Mouse (Mus musculus): ENCODE results near the gene Bank1. TPM values are rescaled to one million over a fixed set of nuclear protein-coding genes. Genes with fewer than 3 reads are reported as not detected.

Bank1 gene
- total and polyA plus RNA-seq, 2 experiments from 2014 or later, result 0.30 TPM; not detected in 1

GRCm38 (mm10) chr3:136100973-136101500 lies 224.8 kb downstream of the Bank1 start:
- Histone ChIP-seq H3K27me3 (ENCODE audit: control insufficient read depth, insufficient read depth, low read length) (no peaks in the 10 kb centered on the region), H3K4me3 (ENCODE audit: low read depth, low read length) (no peak overlapping the region), H3K36me3 (replicated peaks; ENCODE audit: control insufficient read depth, insufficient read depth, low read length) (no peaks in the 10 kb centered on the region), H3K27ac (ENCODE audit: low read depth) (no peak overlapping the region), H3K9me3 (replicated peaks; ENCODE audit: control insufficient read depth, low read length) (no peaks in the 10 kb centered on the region), H3K9ac (replicated peaks; ENCODE audit: low read depth, low read length) (no peak overlapping the region), H3K4me2 (ENCODE audit: low read depth, low read length) (no peak overlapping the region), H3K4me1 (ENCODE audit: control insufficient read depth, insufficient read depth) (no peaks in the 10 kb centered on the region)
- no peak for TF ChIP-seq CTCF (IDR thresholded peaks at IDR 0.05; ENCODE audit: low read depth)
- TF ChIP-seq EP300 (IDR thresholded peaks at IDR 0.05; ENCODE audit: low read depth), result no peak
- ATAC-seq (ENCODE audit: insufficient read depth, low read depth), result no peak
- WGBS, result 68% methylated on average over 5 of the region's 5 CpGs
- DNase-seq (ENCODE audit: low spot score), result no peak

GRCm38 (mm10) chr3:136100292-136100691 lies 225.6 kb downstream of the Bank1 start:
- no peaks in the 10 kb centered on the region for H3K9me3 ChIP-seq (replicated peaks; ENCODE audit: control insufficient read depth, low read length)
- no peaks in the 10 kb centered on the region for H3K4me1 ChIP-seq (ENCODE audit: control insufficient read depth, insufficient read depth)
- no peak for DNase-seq (ENCODE audit: low spot score)
- no peaks in the 10 kb centered on the region for H3K27me3 ChIP-seq (ENCODE audit: control insufficient read depth, insufficient read depth, low read length)
- no peaks in the 10 kb centered on the region for H3K36me3 ChIP-seq (replicated peaks; ENCODE audit: control insufficient read depth, insufficient read depth, low read length)
- no peak overlapping the region for H3K27ac ChIP-seq (ENCODE audit: low read depth)
- H3K4me3 ChIP-seq (ENCODE audit: low read depth, low read length), result no peak overlapping the region
- no peak for ATAC-seq (ENCODE audit: insufficient read depth, low read depth)
- no peak overlapping the region for H3K9ac ChIP-seq (replicated peaks; ENCODE audit: low read depth, low read length)
- WGBS, result 77% methylated on average over 8 of the region's 8 CpGs
- no peak overlapping the region for H3K4me2 ChIP-seq (ENCODE audit: low read depth, low read length)
- TF ChIP-seq EP300 (IDR thresholded peaks at IDR 0.05; ENCODE audit: low read depth) (no peak), CTCF (IDR thresholded peaks at IDR 0.05; ENCODE audit: low read depth) (no peak)

GRCm38 (mm10) chr3:136086948-136087660 lies 238.8 kb downstream of the Bank1 start:
- Histone ChIP-seq H3K27me3 (ENCODE audit: control insufficient read depth, insufficient read depth, low read length) (no peaks in the 10 kb centered on the region), H3K4me1 (ENCODE audit: control insufficient read depth, insufficient read depth) (no peaks in the 10 kb centered on the region), H3K4me2 (ENCODE audit: low read depth, low read length) (no peak overlapping the region), H3K9ac (replicated peaks; ENCODE audit: low read depth, low read length) (no peak overlapping the region), H3K4me3 (ENCODE audit: low read depth, low read length) (no peak overlapping the region), H3K36me3 (replicated peaks; ENCODE audit: control insufficient read depth, insufficient read depth, low read length) (no peaks in the 10 kb centered on the region), H3K27ac (ENCODE audit: low read depth) (no peak overlapping the region), H3K9me3 (replicated peaks; ENCODE audit: control insufficient read depth, low read length) (no peaks in the 10 kb centered on the region)
- WGBS, result 70% methylated on average over 7 of the region's 7 CpGs
- no peak for DNase-seq (ENCODE audit: low spot score)
- TF ChIP-seq CTCF (IDR thresholded peaks at IDR 0.05; ENCODE audit: low read depth) (no peak), EP300 (IDR thresholded peaks at IDR 0.05; ENCODE audit: low read depth) (no peak)
- no peak for ATAC-seq (ENCODE audit: insufficient read depth, low read depth)

GRCm38 (mm10) chr3:136086431-136086830 lies 239.4 kb downstream of the Bank1 start:
- no peak overlapping the region for H3K4me3 ChIP-seq (ENCODE audit: low read depth, low read length)
- 59% methylated on average over 5 of the region's 5 CpGs for WGBS
- H3K4me2 ChIP-seq (ENCODE audit: low read depth, low read length), result no peak overlapping the region
- no peaks in the 10 kb centered on the region for H3K4me1 ChIP-seq (ENCODE audit: control insufficient read depth, insufficient read depth)
- H3K36me3 ChIP-seq (replicated peaks; ENCODE audit: control insufficient read depth, insufficient read depth, low read length), result no peaks in the 10 kb centered on the region
- no peaks in the 10 kb centered on the region for H3K9me3 ChIP-seq (replicated peaks; ENCODE audit: control insufficient read depth, low read length)
- ATAC-seq (ENCODE audit: insufficient read depth, low read depth) (no peak), DNase-seq (ENCODE audit: low spot score) (no peak)
- H3K27ac ChIP-seq (ENCODE audit: low read depth), result no peak overlapping the region
- no peak overlapping the region for H3K9ac ChIP-seq (replicated peaks; ENCODE audit: low read depth, low read length)
- no peaks in the 10 kb centered on the region for H3K27me3 ChIP-seq (ENCODE audit: control insufficient read depth, insufficient read depth, low read length)
- no peak for TF ChIP-seq EP300 (IDR thresholded peaks at IDR 0.05; ENCODE audit: low read depth)
- no peak for TF ChIP-seq CTCF (IDR thresholded peaks at IDR 0.05; ENCODE audit: low read depth)

GRCm38 (mm10) chr3:136085077-136085476 lies 240.8 kb downstream of the Bank1 start:
- Histone ChIP-seq H3K27me3 (ENCODE audit: control insufficient read depth, insufficient read depth, low read length) (no peaks in the 10 kb centered on the region), H3K4me2 (ENCODE audit: low read depth, low read length) (no peak overlapping the region), H3K9me3 (replicated peaks; ENCODE audit: control insufficient read depth, low read length) (no peaks in the 10 kb centered on the region), H3K36me3 (replicated peaks; ENCODE audit: control insufficient read depth, insufficient read depth, low read length) (no peaks in the 10 kb centered on the region), H3K27ac (ENCODE audit: low read depth) (no peak overlapping the region), H3K9ac (replicated peaks; ENCODE audit: low read depth, low read length) (no peak overlapping the region), H3K4me3 (ENCODE audit: low read depth, low read length) (no peak overlapping the region), H3K4me1 (ENCODE audit: control insufficient read depth, insufficient read depth) (no peaks in the 10 kb centered on the region)
- no peak for ATAC-seq (ENCODE audit: insufficient read depth, low read depth)
- TF ChIP-seq CTCF (IDR thresholded peaks at IDR 0.05; ENCODE audit: low read depth) (no peak), EP300 (IDR thresholded peaks at IDR 0.05; ENCODE audit: low read depth) (no peak)
- no peak for DNase-seq (ENCODE audit: low spot score)
- WGBS, result 44% methylated on average over 1 of the region's 1 CpGs
